Mouse (Mus musculus) macrophage (primary cell): ENCODE measurements around the gene Gm37240. TPM values are rescaled to one million over a fixed set of nuclear protein-coding genes. Genes with fewer than 3 reads are reported as not detected.

ENCODE experiments used
- H3K27ac ChIP-seq: fragments of 350-480 bp; formaldehyde crosslinking; 2 replicates; pipeline ENCODE4 v1.9.0; 2021
- H3K36me3 ChIP-seq: fragments of 350-480 bp; formaldehyde crosslinking; 2 replicates; pipeline ENCODE4 v1.9.0; 2021; ENCODE audit errors: inconsistent target
- H3K4me3 ChIP-seq: fragments of 350-480 bp; formaldehyde crosslinking; 2 replicates; pipeline ENCODE4 v1.9.0; 2021; ENCODE audit errors: inconsistent target
- H3K79me2 ChIP-seq: fragments of 350-480 bp; formaldehyde crosslinking; 2 replicates; pipeline ENCODE4 v1.9.0; 2021; ENCODE audit errors: inconsistent target
- WGBS: methylation state at CpG from one replicate; pipeline ENCODE4 v1.1.7; 2026; ENCODE audit warnings: inconsistent platforms; ENCODE audit not compliant: missing documents; 5-methylcytosine and 5-hydroxymethylcytosine counted together
- polyA plus RNA-seq: library from polyadenylated mRNA; stranded (reverse); fragments of 250-400 nt; gene quantifications from 3 replicates; pipeline ENCODE4 v1.2.4, GENCODE M21; 2018; ENCODE audit warnings: inconsistent platforms

The Gm37240 gene
- polyA plus RNA-seq, 1 experiment from 2014 or later: not detected

- H3K79me2 ChIP-seq: no peaks in the 10 kb centered on the region
- no peak overlapping the region for H3K27ac ChIP-seq
- H3K36me3 ChIP-seq: no peaks in the 10 kb centered on the region
- H3K4me3 ChIP-seq: no peak overlapping the region
- WGBS: 14% methylated on average over 12 of the region's 12 CpGs
These were observed 1426.4 kb downstream of the Gm37240 start for GRCm38 (mm10) chr3:84460952-84461351.

DNA sequence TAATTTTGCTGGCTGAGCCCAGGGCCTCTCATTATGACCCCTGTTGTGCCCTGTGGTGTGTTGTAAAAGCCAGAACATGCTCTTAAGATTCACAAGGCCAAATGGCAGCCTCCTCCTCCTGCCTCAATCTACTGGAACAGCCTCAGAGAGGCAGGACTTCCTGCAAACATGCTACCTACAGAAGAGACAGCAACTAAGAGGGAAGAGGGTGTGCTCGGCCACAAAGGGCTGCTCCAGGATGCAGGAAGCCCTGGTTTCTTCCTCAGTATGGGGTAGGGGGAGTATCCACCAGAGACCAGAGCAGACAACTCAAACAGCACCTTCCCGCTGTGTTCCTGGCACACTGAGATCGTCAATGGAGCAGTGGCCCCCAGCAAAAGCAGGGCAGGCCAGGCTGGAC is 1426.8 kb downstream of the Gm37240 start:
- 49% methylated on average over 3 of the region's 3 CpGs for WGBS
- no peaks in the 10 kb centered on the region for H3K79me2 ChIP-seq
- H3K4me3 ChIP-seq: no peak overlapping the region
- no peaks in the 10 kb centered on the region for H3K36me3 ChIP-seq
- H3K27ac ChIP-seq: no peak overlapping the region

- no peaks in the 10 kb centered on the region for H3K36me3 ChIP-seq
- no peaks in the 10 kb centered on the region for H3K79me2 ChIP-seq
- no peak overlapping the region for H3K4me3 ChIP-seq
- H3K27ac ChIP-seq: no peak overlapping the region
- 38% methylated on average over 12 of the region's 12 CpGs for WGBS
These were observed 1431.4 kb downstream of the Gm37240 start for GRCm38 (mm10) chr3:84455733-84456417.

GRCm38 (mm10) chr3:84450651-84451050 is 1436.7 kb downstream of the Gm37240 start:
- 91% methylated on average over 1 of the region's 3 CpGs for WGBS
- Histone ChIP-seq H3K36me3 (no peaks in the 10 kb centered on the region), H3K27ac (no peak overlapping the region), H3K4me3 (no peak overlapping the region), H3K79me2 (no peaks in the 10 kb centered on the region)

DNA sequence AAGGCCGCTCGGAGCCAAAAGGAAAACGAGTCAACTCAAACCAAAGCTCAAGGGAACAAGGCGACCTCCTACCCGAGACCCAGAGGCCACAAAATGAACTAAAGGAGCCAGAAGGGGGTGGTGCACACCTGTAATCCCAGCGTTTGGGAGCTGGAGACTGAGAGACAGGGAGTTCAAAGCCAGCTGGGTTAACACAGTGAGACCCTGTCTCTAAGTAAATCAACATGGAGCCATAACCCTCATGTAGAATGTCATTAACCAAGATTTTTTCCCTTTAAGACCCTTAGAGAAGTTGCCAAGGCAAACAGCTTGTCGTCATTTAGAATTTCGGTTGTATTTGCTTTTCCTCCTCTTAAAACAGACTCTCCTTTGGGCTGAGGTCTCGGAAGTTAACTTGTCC is 1438.3 kb downstream of the Gm37240 start:
- Histone ChIP-seq H3K27ac (no peak overlapping the region), H3K36me3 (no peaks in the 10 kb centered on the region), H3K4me3 (no peak overlapping the region), H3K79me2 (no peaks in the 10 kb centered on the region)
- 92% methylated on average over 9 of the region's 9 CpGs for WGBS

GRCm38 (mm10) chr3:84447803-84448202 is 1439.5 kb downstream of the Gm37240 start:
- WGBS: 97% methylated on average over 5 of the region's 5 CpGs
- no peak overlapping the region for H3K4me3 ChIP-seq
- H3K27ac ChIP-seq: no peak overlapping the region
- H3K79me2 ChIP-seq: no peaks in the 10 kb centered on the region
- no peaks in the 10 kb centered on the region for H3K36me3 ChIP-seq

Other genes starting within 250 kb of the Gm37240 start
- gene Fam160a1, start 70.2 kb downstream of the Gm37240 start, polyA plus RNA-seq: not detected in 3 replicates
- not detected in 3 replicates for gene Glt28d2, start within 50 bp of the Gm37240 start, polyA plus RNA-seq
- gene Sh3d19, start 83.6 kb upstream of the Gm37240 start, polyA plus RNA-seq: 0.80 to 2.0 TPM (median 1.4 TPM) in 3 replicates
- gene Prss48, start 115.0 kb upstream of the Gm37240 start, polyA plus RNA-seq: not detected in 3 replicates